Mouse (Mus musculus) kidney, adult 2 months (tissue): Measurements from ENCODE around the gene Hist1h2bh.
"Not testable (repeated sequence)": the region's sequence is repeated elsewhere in the genome, so short reads cannot be mapped to it uniquely, and the experiment has no call there.

Experiments
- CTCF ChIP-seq: fragments of 200-500 bp; conservative IDR thresholded peaks from 2 replicates; pipeline ENCODE4 v1.5.1; 2011; ENCODE audit warnings: low read depth, mild to moderate bottlenecking, control low read depth, low read length, moderate library complexity, mixed read lengths; ENCODE audit not compliant: insufficient read depth, insufficient read length
- POLR2A ChIP-seq: fragments of 200-500 bp; IDR thresholded peaks from one replicate; pipeline ENCODE4 v1.6.1; 2011; ENCODE audit warnings: low read depth, low read length, control low read depth

DNA sequence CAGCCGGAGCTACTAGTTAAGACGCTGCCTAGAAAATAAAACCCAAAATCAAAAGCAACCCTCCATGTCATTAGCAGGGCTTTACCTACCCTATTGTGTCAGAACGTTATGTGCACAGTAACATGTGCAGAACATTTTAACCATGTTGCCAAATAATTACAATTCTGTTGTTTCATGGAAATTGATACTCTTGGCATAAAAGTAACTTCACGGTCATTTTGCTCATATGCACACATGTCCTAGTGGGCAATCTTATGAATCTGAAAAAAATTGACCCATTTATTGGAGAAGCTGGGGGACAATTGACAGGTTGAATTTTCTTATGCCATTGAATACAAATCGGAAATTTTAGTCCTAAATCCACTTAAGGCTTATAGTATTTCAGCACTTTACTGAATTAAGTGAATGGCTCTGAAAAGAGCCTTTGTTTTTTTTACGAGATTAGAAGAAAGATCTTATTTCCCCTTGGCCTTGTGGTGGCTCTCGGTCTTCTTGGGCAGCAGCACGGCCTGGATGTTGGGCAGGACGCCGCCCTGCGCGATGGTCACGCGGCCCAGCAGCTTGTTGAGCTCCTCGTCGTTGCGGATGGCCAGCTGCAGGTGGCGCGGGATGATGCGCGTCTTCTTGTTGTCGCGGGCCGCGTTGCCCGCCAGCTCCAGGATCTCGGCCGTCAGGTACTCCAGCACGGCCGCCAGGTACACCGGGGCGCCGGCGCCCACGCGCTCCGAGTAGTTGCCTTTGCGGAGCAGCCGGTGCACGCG lies 27.2 kb upstream of the Hist1h2bh start:
- not testable (repeated sequence) for TF ChIP-seq POLR2A, CTCF
